Mouse (Mus musculus) limb, embryonic 11.5 days (tissue): ENCODE measurements around the gene Gpr107. TPM values are rescaled to one million over a fixed set of nuclear protein-coding genes. Genes with fewer than 3 reads are reported as not detected.

Experiments
- ATAC-seq: fragments of 200-750 bp; cut with Nextera tagmentation; 2 replicates; pipeline ENCODE4 v1.8.0; 2017; ENCODE audit warnings: low read depth; ENCODE audit not compliant: insufficient number of reproducible peaks, low FRiP score, low TSS enrichment
- DNase-seq: peaks from one replicate; pipeline ENCODE4 v3.0.0-alpha.2; 2015; ENCODE audit warnings: low spot score
- H3K27ac ChIP-seq: fragments of 300-500 bp; sonication (generic); replicated peaks from 2 replicates; pipeline ENCODE4 v1.5.1; 2014; ENCODE audit warnings: low read depth, mild to moderate bottlenecking, low read length
- H3K27me3 ChIP-seq: fragments of 300-500 bp; sonication (generic); 2 replicates; pipeline ENCODE4 v1.6.1; 2014; ENCODE audit warnings: mild to moderate bottlenecking, low read length, mixed read lengths; ENCODE audit not compliant: control insufficient read depth, insufficient read depth
- H3K36me3 ChIP-seq: fragments of 300-500 bp; sonication (generic); 2 replicates; pipeline ENCODE4 v1.6.1; 2014; ENCODE audit warnings: mild to moderate bottlenecking, low read length, moderate library complexity, mixed read lengths; ENCODE audit not compliant: control insufficient read depth, insufficient read depth
- H3K4me1 ChIP-seq: fragments of 300-500 bp; sonication (generic); 2 replicates; pipeline ENCODE4 v1.6.1; 2014; ENCODE audit warnings: low read length, mixed read lengths; ENCODE audit not compliant: control insufficient read depth, insufficient read depth
- H3K4me2 ChIP-seq: fragments of 300-500 bp; sonication (generic); 2 replicates; pipeline ENCODE4 v1.6.1; 2014; ENCODE audit warnings: low read depth, mild to moderate bottlenecking, moderate library complexity; ENCODE audit not compliant: severe bottlenecking
- H3K4me3 ChIP-seq: fragments of 300-500 bp; sonication (generic); 2 replicates; pipeline ENCODE4 v1.5.1; 2014; ENCODE audit warnings: low read depth, low read length
- H3K9ac ChIP-seq: fragments of 300-500 bp; sonication (generic); 2 replicates; pipeline ENCODE4 v1.6.1; 2014; ENCODE audit warnings: mild to moderate bottlenecking, low read length
- H3K9me3 ChIP-seq: fragments of 300-500 bp; sonication (generic); 2 replicates; pipeline ENCODE4 v1.6.1; 2016; ENCODE audit warnings: low read length; ENCODE audit not compliant: control insufficient read depth
- WGBS: fragments of 180-500 bp; shearing (Covaris S2); extraction: QIAGEN DNeasy Blood & Tissue Kit; methylation state at CpG from one replicate; pipeline ENCODE4 v1.1.7; 2014; 5-methylcytosine and 5-hydroxymethylcytosine counted together
- polyA plus RNA-seq: library from polyadenylated mRNA; unstranded; fragments of >200 nt; fragmentation: Nextera tagmentation; extraction: Ambion mirVana; gene quantifications from 2 replicates; pipeline ENCODE4 v1.2.1, GENCODE M21; 2014

The Gpr107 gene
- polyA plus RNA-seq, 1 experiment from 2014 or later: 23.8 TPM

- ATAC-seq (peak; percentile 13; the same call in 1 of the 2 replicates), DNase-seq (no peak)
- no peaks in the 10 kb centered on the region for H3K27me3 ChIP-seq
- H3K36me3 ChIP-seq: no peaks in the 10 kb centered on the region
- H3K4me1 ChIP-seq: peaks cover 20% of the 10 kb centered on the region
- H3K9ac ChIP-seq: peak overlapping the region; percentile 94; the same call in 1 of the 2 replicates
- WGBS: 15% methylated on average over 5 of the region's 5 CpGs
- H3K4me3 ChIP-seq: peak overlapping the region; percentile 86
- no peak overlapping the region for H3K27ac ChIP-seq
- H3K9me3 ChIP-seq: no peaks in the 10 kb centered on the region
- peak overlapping the region; percentile 84 for H3K4me2 ChIP-seq
Measured at GRCm38 (mm10) chr2:31245051-31245450, 92.9 kb downstream of the Gpr107 start.

- DNase-seq: peak; percentile 79
- under 1% methylated on average over 86 of the region's 89 CpGs for WGBS
- peak; percentile 73 for ATAC-seq
- Histone ChIP-seq H3K27me3 (no peaks in the 10 kb centered on the region), H3K9ac (peak within 1 kb of the TSS; percentile 94), H3K36me3 (no peaks in the 10 kb centered on the region), H3K4me1 (peaks cover 20% of the 10 kb centered on the region), H3K4me2 (peak within 1 kb of the TSS; percentile 84), H3K4me3 (peak within 1 kb of the TSS; percentile 86), H3K27ac (peak within 1 kb of the TSS; percentile 78), H3K9me3 (no peaks in the 10 kb centered on the region)
Measured at GRCm38 (mm10) chr2:31245491-31246141, 93.5 kb downstream of the Gpr107 start, which contains the start of gene Ncs1. Gene Ncs1, plus strand, starts transcription at chr2:31245823.

- WGBS: under 1% methylated on average over 41 of the region's 41 CpGs
- ATAC-seq: peak; percentile 42; the same call in 1 of the 2 replicates
- H3K9me3 ChIP-seq: no peaks in the 10 kb centered on the region
- peaks cover 20% of the 10 kb centered on the region for H3K4me1 ChIP-seq
- peak overlapping the region; percentile 84 for H3K4me2 ChIP-seq
- no peaks in the 10 kb centered on the region for H3K27me3 ChIP-seq
- peak; percentile 75 for DNase-seq
- H3K9ac ChIP-seq: peak overlapping the region; percentile 94
- H3K36me3 ChIP-seq: no peaks in the 10 kb centered on the region
- H3K27ac ChIP-seq: peak overlapping the region; percentile 78
- peak overlapping the region; percentile 86 for H3K4me3 ChIP-seq
Measured at GRCm38 (mm10) chr2:31246251-31246971, 94.3 kb downstream of the Gpr107 start.

DNA sequence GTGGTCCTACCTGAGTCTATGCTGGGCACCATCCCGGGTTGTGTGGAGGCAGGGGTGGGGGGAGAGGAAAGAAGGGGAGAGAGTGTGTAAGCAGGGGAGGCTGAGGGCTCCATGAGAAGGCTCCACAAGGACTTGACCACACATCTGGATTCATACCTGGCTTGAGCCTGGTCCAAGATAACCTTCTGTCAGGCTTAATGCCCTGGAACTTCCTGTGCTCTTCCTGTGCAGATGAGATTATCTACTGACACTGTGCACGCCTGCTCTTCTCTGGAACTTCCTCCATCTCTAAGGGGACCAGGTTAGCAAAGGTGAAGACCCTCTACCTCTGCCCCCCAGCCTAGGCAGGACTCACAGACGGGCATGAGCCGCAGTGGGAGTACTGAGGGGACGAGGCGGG lies 96.7 kb downstream of the Gpr107 start:
- Histone ChIP-seq H3K36me3 (no peaks in the 10 kb centered on the region), H3K9me3 (no peaks in the 10 kb centered on the region), H3K4me2 (no peak overlapping the region), H3K27me3 (no peaks in the 10 kb centered on the region), H3K4me1 (peaks cover 20% of the 10 kb centered on the region), H3K27ac (no peak overlapping the region), H3K4me3 (no peak overlapping the region), H3K9ac (no peak overlapping the region)
- DNase-seq (no peak), ATAC-seq (no peak)
- WGBS: 92% methylated on average over 6 of the region's 6 CpGs

DNA sequence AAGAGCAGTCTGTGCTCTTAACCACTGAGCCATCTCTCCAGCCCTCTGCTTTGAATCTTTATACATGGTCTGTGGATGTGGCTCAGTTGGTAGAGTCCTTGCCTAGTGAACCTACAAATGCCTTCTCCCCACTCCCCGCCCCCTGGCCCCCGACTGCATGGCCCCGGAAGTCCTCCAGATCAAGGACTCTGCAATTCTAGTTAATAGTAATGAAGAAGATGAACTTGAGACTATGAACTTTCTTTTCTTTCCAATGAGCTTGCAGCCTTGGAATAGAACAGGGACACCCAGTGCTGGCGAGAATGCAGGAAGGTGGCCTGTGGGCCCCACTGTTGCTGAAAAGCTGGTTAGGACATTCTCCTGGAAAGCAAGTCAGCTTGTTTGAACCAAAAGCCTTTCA lies 100.1 kb downstream of the Gpr107 start:
- peaks cover 21% of the 10 kb centered on the region for H3K4me1 ChIP-seq
- no peak overlapping the region for H3K27ac ChIP-seq
- H3K4me2 ChIP-seq: no peak overlapping the region
- no peak overlapping the region for H3K9ac ChIP-seq
- WGBS: 91% methylated on average over 4 of the region's 4 CpGs
- ATAC-seq (no peak), DNase-seq (no peak)
- H3K27me3 ChIP-seq: no peaks in the 10 kb centered on the region
- H3K9me3 ChIP-seq: no peaks in the 10 kb centered on the region
- no peaks in the 10 kb centered on the region for H3K36me3 ChIP-seq
- no peak overlapping the region for H3K4me3 ChIP-seq

GRCm38 (mm10) chr2:31253463-31253862 lies 101.3 kb downstream of the Gpr107 start:
- Histone ChIP-seq H3K27me3 (no peaks in the 10 kb centered on the region), H3K4me1 (peaks cover 22% of the 10 kb centered on the region), H3K36me3 (no peaks in the 10 kb centered on the region), H3K4me3 (no peak overlapping the region), H3K4me2 (no peak overlapping the region), H3K9me3 (no peaks in the 10 kb centered on the region), H3K27ac (no peak overlapping the region), H3K9ac (no peak overlapping the region)
- no peak for DNase-seq
- 91% methylated on average over 3 of the region's 3 CpGs for WGBS
- no peak for ATAC-seq

- Histone ChIP-seq H3K4me3 (no peak overlapping the region), H3K4me2 (no peak overlapping the region), H3K36me3 (no peaks in the 10 kb centered on the region), H3K4me1 (peaks cover 36% of the 10 kb centered on the region), H3K9me3 (no peaks in the 10 kb centered on the region), H3K9ac (no peak overlapping the region), H3K27ac (no peak overlapping the region), H3K27me3 (no peaks in the 10 kb centered on the region)
- no peak for DNase-seq
- no peak for ATAC-seq
- WGBS: 85% methylated on average over 3 of the region's 3 CpGs
Measured at GRCm38 (mm10) chr2:31254806-31255205, 102.7 kb downstream of the Gpr107 start.

DNA sequence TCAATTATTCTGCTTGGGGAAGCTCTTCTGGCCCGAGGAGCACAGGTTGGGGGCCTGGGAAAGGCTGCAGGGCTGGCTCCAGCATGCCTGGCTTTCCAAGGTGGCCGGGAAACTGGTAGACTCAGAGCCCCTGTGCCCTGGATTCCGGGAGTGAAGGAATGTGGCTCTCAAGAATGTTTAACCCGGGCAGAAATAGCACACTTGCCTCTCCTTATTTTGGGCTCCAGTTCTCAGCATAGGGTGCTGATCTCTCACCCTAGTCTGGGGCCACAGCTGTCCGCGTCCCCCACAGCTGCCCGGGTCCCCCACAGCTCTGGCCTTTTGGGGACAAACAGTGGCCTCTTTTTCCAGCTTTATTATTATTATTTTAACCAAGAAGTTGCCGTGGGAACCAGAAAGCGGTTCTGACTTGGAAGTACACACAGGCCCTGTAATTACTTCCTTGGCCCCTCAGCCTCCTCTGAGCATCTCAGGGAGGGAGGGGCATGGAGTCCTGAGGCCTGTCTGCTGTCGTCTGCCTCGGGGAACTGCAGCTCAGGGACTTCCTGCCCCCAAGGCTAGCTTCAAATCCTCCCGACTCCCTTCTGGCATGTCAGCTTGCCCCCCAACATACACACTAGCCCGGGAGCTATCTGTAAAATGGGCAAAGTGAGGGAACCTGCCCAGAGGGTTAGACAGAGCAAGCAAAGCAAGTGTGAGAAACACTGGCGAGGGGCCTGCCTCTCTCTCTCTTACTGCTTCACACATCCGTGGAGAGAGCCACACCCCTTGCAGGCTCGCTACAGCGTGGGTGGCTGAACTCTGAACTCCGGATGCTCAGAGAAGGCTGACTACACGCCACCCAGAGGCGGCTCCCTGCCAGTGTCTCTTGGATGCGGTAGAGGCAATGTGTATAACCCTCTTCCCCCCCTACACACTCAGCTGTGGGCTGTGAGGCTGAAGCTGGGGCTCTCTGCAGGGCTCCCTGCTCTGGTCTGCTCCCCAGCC lies 104.1 kb downstream of the Gpr107 start:
- peak overlapping the region; percentile 36; the same call in 1 of the 2 replicates for H3K9ac ChIP-seq
- DNase-seq (peak; percentile 63), ATAC-seq (no peak)
- H3K4me3 ChIP-seq: no peak overlapping the region
- no peaks in the 10 kb centered on the region for H3K36me3 ChIP-seq
- peak overlapping the region; percentile 1; the same call in 1 of the 2 replicates for H3K4me2 ChIP-seq
- no peaks in the 10 kb centered on the region for H3K27me3 ChIP-seq
- H3K9me3 ChIP-seq: no peaks in the 10 kb centered on the region
- H3K27ac ChIP-seq: no peak overlapping the region
- WGBS: 22% methylated on average over 21 of the region's 21 CpGs
- peaks cover 37% of the 10 kb centered on the region for H3K4me1 ChIP-seq
